Mouse (Mus musculus): Measurements from ENCODE around the gene Gm49450.
A peak's percentile ranks its signal among the peaks of the same experiment; 100 is the strongest.

Gene Gm49450

GRCm38 (mm10) chr15:98953401-98954356 lies at the start of gene Gm49450, which contains the start of gene Tuba1a:
Gene Gm49450 (minus strand): TSS chr15:98953551.
Gene Tuba1a (minus strand): TSS chr15:98953703.
- DNase-seq, result peak; percentile 97

GRCm38 (mm10) chr15:99001451-99001931 lies 48.1 kb upstream of the Gm49450 start:
- no peak for DNase-seq

GRCm38 (mm10) chr15:99000535-99001283 lies 47.4 kb upstream of the Gm49450 start:
- DNase-seq, result peak; percentile 56 to 63

- DNase-seq, result no peak
Observed at GRCm38 (mm10) chr15:98998775-98999157, 45.4 kb upstream of the Gm49450 start.

- no peak for DNase-seq
Observed at GRCm38 (mm10) chr15:98997938-98998774, 44.8 kb upstream of the Gm49450 start.

GRCm38 (mm10) chr15:98996840-98997239 lies 43.5 kb upstream of the Gm49450 start:
- no peak for DNase-seq

- DNase-seq, result no peak
Observed at GRCm38 (mm10) chr15:98994957-98995520, 41.7 kb upstream of the Gm49450 start.

- peak; percentile 86 to 88 for DNase-seq
Observed at GRCm38 (mm10) chr15:98993865-98994264, 40.5 kb upstream of the Gm49450 start.

- DNase-seq, result peak; percentile 92 to 98
Observed at GRCm38 (mm10) chr15:98993093-98993793, 39.9 kb upstream of the Gm49450 start.

GRCm38 (mm10) chr15:98992086-98992912 lies 38.9 kb upstream of the Gm49450 start:
- DNase-seq, result peak; percentile 69 to 74

- DNase-seq, result no peak
Observed at GRCm38 (mm10) chr15:98991540-98992050, 38.2 kb upstream of the Gm49450 start.

GRCm38 (mm10) chr15:98990669-98991539 lies 37.6 kb upstream of the Gm49450 start:
- DNase-seq, result peak in 1 of 2 experiments; percentile 40

GRCm38 (mm10) chr15:98989701-98990430 lies 36.5 kb upstream of the Gm49450 start:
- no peak for DNase-seq

- DNase-seq, result no peak
Observed at GRCm38 (mm10) chr15:98988787-98989186, 35.4 kb upstream of the Gm49450 start.

GRCm38 (mm10) chr15:98987661-98988181 lies 34.4 kb upstream of the Gm49450 start:
- no peak for DNase-seq

GRCm38 (mm10) chr15:98987077-98987630 lies 33.8 kb upstream of the Gm49450 start:
- no peak for DNase-seq

- DNase-seq, result no peak
Observed at GRCm38 (mm10) chr15:98985982-98986715, 32.8 kb upstream of the Gm49450 start.

Measured in cerebellum, adult 18-20 months (tissue).